In the genomic region with DNA sequence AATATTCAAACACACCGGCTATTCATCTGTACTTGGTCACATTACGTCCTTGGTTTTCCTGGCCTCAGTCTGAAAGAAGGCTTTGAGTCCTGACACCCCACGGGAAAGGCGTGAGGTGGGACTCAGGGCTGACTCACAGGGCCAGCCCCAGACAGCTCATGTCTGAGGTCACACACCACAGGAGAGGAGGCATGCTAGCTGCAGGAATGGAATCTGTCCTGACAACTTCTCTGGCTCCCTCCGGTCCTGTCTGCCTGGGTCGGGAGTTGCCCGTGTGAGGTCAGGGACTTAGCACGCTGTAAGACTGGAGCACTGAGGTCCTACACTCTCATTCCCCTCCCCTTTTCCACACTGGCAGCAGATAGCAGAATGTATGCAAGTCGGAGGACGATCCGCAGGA, we compare ENCODE assay signal across 15 mouse cellular contexts. TPM values are rescaled to one million over a fixed set of nuclear protein-coding genes. Genes with fewer than 3 reads are reported as not detected.
DNase-seq lines count a peak whose midpoint lies in the region; ATAC-seq and TF ChIP-seq lines count a peak whose summit lies in the region.
"Had no signal": no experiment of that assay in that cellular context is flagged by ENCODE, and none has a peak within 500 bp of the region (broad histone marks: within the 10 kb centered on the region; RNA-seq: fewer than 3 reads in every experiment).

No protein-coding gene starts in this region.

- no peak overlapping the region for H3K27ac ChIP-seq in lung, postnatal 0 days (ENCODE audit: low read length)
- H3K27ac ChIP-seq in kidney, adult 2 months (ENCODE audit: insufficient read depth, low read depth, low read length), result peak overlapping the region; percentile 71
- H3K27ac ChIP-seq in stomach, embryonic 16.5 days (ENCODE audit: low read length), result no peak overlapping the region
- no peak overlapping the region for H3K27ac ChIP-seq in midbrain, embryonic 10.5 days (replicated peaks)
- H3K27ac ChIP-seq: embryonic facial prominence, embryonic 13.5 days; limb, embryonic 15.5 days had no signal

- no peak for TF ChIP-seq POLR2A in kidney, adult 2 months (IDR thresholded peaks at IDR 0.05; ENCODE audit: low read depth, low read length)

- no peaks in the 10 kb centered on the region for H3K27me3 ChIP-seq in lung, postnatal 0 days (replicated peaks; ENCODE audit: insufficient read depth, low read length)
- H3K27me3 ChIP-seq in Patski, result no peaks in the 10 kb centered on the region
- no peaks in the 10 kb centered on the region for H3K27me3 ChIP-seq in kidney, adult 2 months (replicated peaks; ENCODE audit: control insufficient read depth, insufficient read depth, low read length)
- H3K27me3 ChIP-seq in stomach, embryonic 16.5 days (ENCODE audit: control insufficient read depth, insufficient read depth, low read length), result no peaks in the 10 kb centered on the region
- no peaks in the 10 kb centered on the region for H3K27me3 ChIP-seq in midbrain, embryonic 10.5 days (ENCODE audit: low read depth, poor library complexity, severe bottlenecking)
- H3K27me3 ChIP-seq: embryonic facial prominence, embryonic 13.5 days; limb, embryonic 15.5 days had no signal

- CTCF ChIA-PET in Patski (lab: Charles Lee), result interaction anchor here (0.8 to 1.6 kb wide), 2 partner anchors 35 to 85 kb away, joined by 3 read pairs; no protein-coding TSS in a partner anchor

- no peaks in the 10 kb centered on the region for H3K9me3 ChIP-seq in lung, postnatal 0 days (ENCODE audit: low read length)
- H3K9me3 ChIP-seq in stomach, embryonic 16.5 days (replicated peaks; ENCODE audit: control insufficient read depth, low read length), result no peaks in the 10 kb centered on the region
- no peaks in the 10 kb centered on the region for H3K9me3 ChIP-seq in midbrain, embryonic 10.5 days (replicated peaks)
- H3K9me3 ChIP-seq: embryonic facial prominence, embryonic 13.5 days; limb, embryonic 15.5 days had no signal

- 58% methylated on average over 11 of the region's 11 CpGs for WGBS in lung, postnatal 0 days
- 31% methylated on average over 11 of the region's 11 CpGs for WGBS in kidney, adult 2 months
- 68% methylated on average over 11 of the region's 11 CpGs for WGBS in stomach, embryonic 16.5 days
- 80% methylated on average over 11 of the region's 11 CpGs for WGBS in midbrain, embryonic 10.5 days

- ATAC-seq in lung, postnatal 0 days, result peak; percentile 17; the same call in 1 of the 2 replicates
- peak; percentile 98 for ATAC-seq in Patski
- ATAC-seq in stomach, embryonic 16.5 days (ENCODE audit: insufficient read depth, low FRiP score), result peak; percentile 60; the same call in 1 of the 2 replicates
- ATAC-seq: forebrain, postnatal 0 days had no signal

- DNase-seq in lung, postnatal 0 days (ENCODE audit: low spot score), result no peak
- no peak for DNase-seq in lung, adult 18-20 months
- peak; percentile 87 for DNase-seq in Patski (ENCODE audit: low read depth, low spot score)
- peak; percentile 78 for DNase-seq in kidney, adult 2 months
- no peak for DNase-seq in cerebellum, adult 11 months
- no peak for DNase-seq in midbrain, embryonic 10.5 days (ENCODE audit: low spot score)
- DNase-seq in lung, postnatal 10 days, result no peak
- DNase-seq: cerebellum, postnatal 14 days; forebrain, postnatal 0 days; layer of hippocampus, postnatal 36 days; midbrain, embryonic 14.5 days; right cerebral cortex, postnatal 14 days had no signal

- H3K4me1 ChIP-seq in lung, postnatal 0 days (ENCODE audit: insufficient read depth, low read depth, low read length), result no peaks in the 10 kb centered on the region
- peaks cover 19% of the 10 kb centered on the region for H3K4me1 ChIP-seq in kidney, adult 2 months (ENCODE audit: control insufficient read depth, insufficient read depth, low read length)
- peaks cover 9% of the 10 kb centered on the region for H3K4me1 ChIP-seq in stomach, embryonic 16.5 days (ENCODE audit: control insufficient read depth, insufficient read depth, low read length)
- peaks cover 15% of the 10 kb centered on the region for H3K4me1 ChIP-seq in midbrain, embryonic 10.5 days

- H3K4me2 ChIP-seq in lung, postnatal 0 days (replicated peaks; ENCODE audit: low read depth, low read length), result no peak overlapping the region
- no peak overlapping the region for H3K4me2 ChIP-seq in stomach, embryonic 16.5 days (ENCODE audit: low read depth, low read length)
- H3K4me2 ChIP-seq: embryonic facial prominence, embryonic 13.5 days; limb, embryonic 15.5 days had no signal

- no peak for TF ChIP-seq CTCF in lung, postnatal 0 days (IDR thresholded peaks at IDR 0.05)
- no peak for TF ChIP-seq CTCF in Patski (IDR thresholded peaks at IDR 0.05)
- TF ChIP-seq CTCF in kidney, adult 2 months (conservative IDR thresholded peaks at IDR 0.05; ENCODE audit: insufficient read depth, insufficient read length, low read depth, low read length), result no peak

- no peak for TF ChIP-seq EP300 in lung, postnatal 0 days (IDR thresholded peaks at IDR 0.05)

- in situ Hi-C loops in Patski (cut with MboI; ENCODE audit: low pct_unique_long_range_greater_than_20kb), result no loop called here

- H3K9ac ChIP-seq in lung, postnatal 0 days (replicated peaks; ENCODE audit: low read depth), result no peak overlapping the region
- no peak overlapping the region for H3K9ac ChIP-seq in stomach, embryonic 16.5 days (ENCODE audit: low read length)
- H3K9ac ChIP-seq: embryonic facial prominence, embryonic 13.5 days; forebrain, postnatal 0 days; limb, embryonic 15.5 days had no signal

- H3K4me3 ChIP-seq in lung, postnatal 0 days (ENCODE audit: low read depth, low read length), result no peak overlapping the region
- no peak overlapping the region for H3K4me3 ChIP-seq in kidney, adult 2 months (ENCODE audit: insufficient read depth, low read depth, low read length)
- no peak overlapping the region for H3K4me3 ChIP-seq in stomach, embryonic 16.5 days (replicated peaks; ENCODE audit: low read length)
- no peak overlapping the region for H3K4me3 ChIP-seq in midbrain, embryonic 10.5 days
- H3K4me3 ChIP-seq: embryonic facial prominence, embryonic 13.5 days; limb, embryonic 15.5 days had no signal

- POLR2A ChIA-PET in Patski (lab: Charles Lee), result no interaction called here

- H3K36me3 ChIP-seq in lung, postnatal 0 days (ENCODE audit: insufficient read depth, low read length), result no peaks in the 10 kb centered on the region
- H3K36me3 ChIP-seq in kidney, adult 2 months (ENCODE audit: control insufficient read depth, insufficient read depth, low read length), result no peaks in the 10 kb centered on the region
- H3K36me3 ChIP-seq in stomach, embryonic 16.5 days (ENCODE audit: control insufficient read depth, insufficient read depth, low read length), result no peaks in the 10 kb centered on the region
- no peaks in the 10 kb centered on the region for H3K36me3 ChIP-seq in midbrain, embryonic 10.5 days
- H3K36me3 ChIP-seq: embryonic facial prominence, embryonic 13.5 days; limb, embryonic 15.5 days had no signal

RNA-seq across cellular contexts. Expression of a gene that starts 5.5 kb away (rescaled TPM):
- 25.8 and 26.0 TPM in 2 replicates for polyA plus RNA-seq in lung, postnatal 0 days (2015; fragmentation: Nextera tagmentation; extraction: Ambion mirVana)
- 85.4 TPM for polyA plus RNA-seq in Patski (2021)
- polyA plus RNA-seq in kidney, adult 2 months (2012; rRNA removed), result 33.7 and 37.4 TPM in 2 replicates
- polyA plus RNA-seq in stomach, embryonic 16.5 days (2015; fragmentation: Nextera tagmentation; extraction: Ambion mirVana), result 17.6 and 20.1 TPM in 2 replicates
- 44.2 and 47.4 TPM in 2 replicates for polyA plus RNA-seq in midbrain, embryonic 10.5 days (2016; fragmentation: Nextera tagmentation; extraction: Ambion mirVana)

RNA-seq across cellular contexts. Expression of a gene that starts 31.0 kb away (rescaled TPM):
- 412 and 458 TPM in 2 replicates for polyA plus RNA-seq in lung, postnatal 0 days (2015; fragmentation: Nextera tagmentation; extraction: Ambion mirVana)
- polyA plus RNA-seq in Patski (2021), result 251 TPM
- polyA plus RNA-seq in kidney, adult 2 months (2012; rRNA removed), result 90.3 and 91.1 TPM in 2 replicates
- 402 and 438 TPM in 2 replicates for polyA plus RNA-seq in stomach, embryonic 16.5 days (2015; fragmentation: Nextera tagmentation; extraction: Ambion mirVana)
- 713 and 786 TPM in 2 replicates for polyA plus RNA-seq in midbrain, embryonic 10.5 days (2016; fragmentation: Nextera tagmentation; extraction: Ambion mirVana)

Comparison
In these comparisons a context has a peak if more than half of its experiments do, and no peak if none do; other contexts are left out.
1. ATAC-seq: peak in every context shown above with its lines; median percentile 98 in Patski; 60 in stomach, embryonic 16.5 days; 17 in lung, postnatal 0 days.
2. DNase-seq: peak in Patski (single experiment) and kidney, adult 2 months (single experiment); none in lung, postnatal 0 days (single experiment), lung, adult 18-20 months (0 of 2), cerebellum, adult 11 months (single experiment), midbrain, embryonic 10.5 days (single experiment) and lung, postnatal 10 days (single experiment).